Mouse (Mus musculus): ENCODE measurements around the gene Gm1123. TPM values are rescaled to one million over a fixed set of nuclear protein-coding genes. Genes with fewer than 3 reads are reported as not detected.

Gene Gm1123
- total RNA-seq, 2 experiments from 2014 or later: 0.22 to 0.38 TPM

GRCm38 (mm10) chr9:98961591-98962477, 73.7 kb downstream of the Gm1123 start:
- no peak for TF ChIP-seq CTCF (conservative IDR thresholded peaks at IDR 0.05)
- Histone ChIP-seq H3K27ac (no peak overlapping the region), H3K4me3 (no peak overlapping the region)
- DNase-seq (ENCODE audit: low spot score in 2 of 2): no peak

- Histone ChIP-seq H3K27ac (no peak overlapping the region), H3K4me3 (no peak overlapping the region)
- DNase-seq (ENCODE audit: low spot score in 2 of 2): no peak
- TF ChIP-seq CTCF (conservative IDR thresholded peaks at IDR 0.05): peak; percentile 57
These were observed 75.2 kb downstream of the Gm1123 start for GRCm38 (mm10) chr9:98960348-98960747.

GRCm38 (mm10) chr9:98959851-98960250, 75.7 kb downstream of the Gm1123 start:
- TF ChIP-seq CTCF (conservative IDR thresholded peaks at IDR 0.05): no peak
- DNase-seq (ENCODE audit: low spot score in 2 of 2): no peak
- H3K4me3 ChIP-seq: no peak overlapping the region
- no peak overlapping the region for H3K27ac ChIP-seq

- H3K27ac ChIP-seq: no peak overlapping the region
- no peak for TF ChIP-seq CTCF (conservative IDR thresholded peaks at IDR 0.05)
- no peak for DNase-seq (ENCODE audit: low spot score in 2 of 2)
- no peak overlapping the region for H3K4me3 ChIP-seq
These were observed 76.9 kb downstream of the Gm1123 start for GRCm38 (mm10) chr9:98958628-98959027.

GRCm38 (mm10) chr9:98957751-98958351, 77.7 kb downstream of the Gm1123 start:
- no peak overlapping the region; the same call in 1 of the 2 replicates for H3K4me3 ChIP-seq
- 0 out of 2 replicates have a peak overlapping the region, but pooled peaks have one; percentile 23 for H3K27ac ChIP-seq
- TF ChIP-seq CTCF (conservative IDR thresholded peaks at IDR 0.05): no peak

More at GRCm38 (mm10) chr9:98957751-98958351, 77.7 kb downstream of the Gm1123 start:
- DNase-seq (ENCODE audit: low spot score in 2 of 2): no peak

Other genes with a start within 250 kb of the Gm1123 start
- gene Prr23a1, start 193.2 kb downstream of the Gm1123 start, total RNA-seq (2021): not detected
- gene Prr23a2, start 179.2 kb downstream of the Gm1123 start, total RNA-seq (2021): not detected
- gene Prr23a3, start 170.9 kb downstream of the Gm1123 start, total RNA-seq (2021): not detected
- gene 7420426K07Rik, start 132.6 kb downstream of the Gm1123 start, total RNA-seq (2021): not detected
- 1 to 10 TPM in 1 of 2 experiments, under 1 TPM in 1; 0.92 to 1.0 TPM for gene Foxl2, start 80.4 kb downstream of the Gm1123 start, total RNA-seq (2021)
- 10 to 100 TPM; 60.0 to 61.1 TPM for gene Faim, start 49.3 kb downstream of the Gm1123 start, total RNA-seq (2021)
- gene Pik3cb, start 104.9 kb upstream of the Gm1123 start, total RNA-seq (2021): 10 to 100 TPM; 28.2 to 28.3 TPM
- gene Faiml, start 201.5 kb upstream of the Gm1123 start, total RNA-seq (2021): not detected
- gene Cep70, start 207.7 kb upstream of the Gm1123 start, total RNA-seq (2021): 10 to 100 TPM; 27.5 to 34.0 TPM